Mouse (Mus musculus) embryo, embryonic 10 days (tissue): ENCODE data around the gene Ppm1m.

Experiments
- DNase-seq: peaks from one replicate; pipeline ENCODE4 v3.0.0-alpha.2; 2015; ENCODE audit warnings: low spot score

The Ppm1m gene

DNA sequence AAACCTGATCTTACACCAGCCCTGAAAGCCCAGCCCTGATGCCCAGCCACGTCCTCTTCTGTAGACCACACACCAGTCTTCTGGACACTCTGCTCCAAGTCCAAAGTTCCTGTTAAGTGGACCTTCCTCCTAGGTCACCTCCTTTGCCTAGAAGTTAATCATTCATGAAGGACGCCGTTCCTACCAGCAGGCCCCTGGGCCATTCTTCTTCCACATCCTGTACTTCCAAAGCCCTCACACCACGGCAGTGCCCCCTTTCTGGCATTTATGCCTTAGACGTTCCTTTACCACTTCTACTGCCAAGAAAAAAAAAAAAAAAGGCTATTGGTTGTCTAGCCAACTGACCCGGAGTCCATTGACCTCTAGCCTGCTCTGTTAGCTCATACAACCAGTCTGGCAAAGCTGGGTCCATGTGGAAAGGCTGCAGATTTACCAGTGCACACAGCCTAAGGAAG, 41.5 kb downstream of the Ppm1m start, which contains the start of gene Glyctk:
TSS of gene Glyctk (minus strand) at position 102 of the 455 bp plus-strand sequence.
- DNase-seq: no peak

DNA sequence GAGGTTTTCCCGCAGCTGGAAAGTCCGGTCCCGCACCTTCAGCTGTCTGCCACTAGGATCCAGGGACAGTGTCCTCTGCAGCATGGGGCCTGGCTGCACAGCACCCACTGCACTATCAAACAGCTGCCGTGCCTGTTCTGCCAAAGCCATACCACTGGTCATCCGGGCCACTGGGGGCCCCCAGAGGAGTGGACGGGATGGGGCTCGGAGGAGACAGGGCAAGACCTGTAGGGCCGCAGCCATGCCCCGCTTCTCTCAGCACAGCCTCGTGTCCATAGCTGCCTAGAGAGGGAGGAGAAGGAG, 42.0 kb downstream of the Ppm1m start:
- no peak for DNase-seq

DNA sequence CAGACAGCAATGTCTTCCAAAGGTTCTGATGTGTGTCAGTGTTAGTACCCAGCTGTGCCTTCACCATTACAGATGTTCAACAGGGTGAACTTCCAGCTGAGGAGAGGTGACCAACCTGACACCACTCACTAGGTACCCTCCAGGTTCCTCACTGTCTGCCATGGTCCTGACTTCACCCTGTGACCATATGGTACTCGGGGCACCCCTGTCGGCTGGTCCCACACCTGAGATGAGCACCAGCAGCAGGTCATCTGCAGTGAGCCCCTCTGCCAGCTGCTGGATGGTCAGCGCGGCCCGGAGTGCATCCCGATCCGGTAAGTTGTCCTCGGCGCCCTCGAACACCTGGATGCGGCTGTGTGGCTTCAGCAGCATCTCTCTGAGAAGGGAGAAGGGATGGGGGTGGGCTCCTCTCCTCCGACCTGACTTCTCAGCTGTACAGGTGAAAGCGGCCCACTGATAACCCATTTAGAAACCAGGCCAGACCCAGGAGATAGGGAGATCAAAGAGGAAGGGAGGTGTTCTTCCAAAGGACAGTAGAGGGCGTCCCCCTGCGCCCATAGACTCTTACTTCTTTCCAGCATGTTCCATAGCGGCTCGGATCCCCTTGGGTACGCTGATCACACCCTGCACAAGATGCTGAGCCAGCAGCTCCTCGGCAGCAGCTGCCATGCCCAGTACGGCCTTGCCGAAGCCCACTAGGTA, 42.5 kb downstream of the Ppm1m start:
- DNase-seq: no peak

DNA sequence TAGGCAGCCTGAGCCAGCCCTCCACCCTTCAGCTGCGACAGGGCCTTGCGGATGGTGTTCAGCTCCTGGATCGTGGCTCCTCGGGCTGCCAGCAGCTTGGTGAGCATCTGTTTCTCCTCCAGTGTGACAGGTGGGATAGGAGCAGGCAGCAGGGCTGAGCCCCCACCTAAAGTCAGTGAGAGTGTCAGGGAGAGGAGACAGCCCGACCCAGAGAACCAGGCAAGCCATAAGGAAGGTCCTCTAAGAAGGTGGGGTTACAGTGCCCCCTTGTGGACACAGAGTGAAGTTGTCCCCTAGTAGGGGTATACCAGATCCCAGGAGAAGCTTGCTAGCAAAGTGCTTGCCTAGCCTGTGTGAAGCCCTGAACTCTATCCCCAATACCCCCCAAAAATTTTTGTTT, 43.1 kb downstream of the Ppm1m start:
- DNase-seq: peak; percentile 88

DNA sequence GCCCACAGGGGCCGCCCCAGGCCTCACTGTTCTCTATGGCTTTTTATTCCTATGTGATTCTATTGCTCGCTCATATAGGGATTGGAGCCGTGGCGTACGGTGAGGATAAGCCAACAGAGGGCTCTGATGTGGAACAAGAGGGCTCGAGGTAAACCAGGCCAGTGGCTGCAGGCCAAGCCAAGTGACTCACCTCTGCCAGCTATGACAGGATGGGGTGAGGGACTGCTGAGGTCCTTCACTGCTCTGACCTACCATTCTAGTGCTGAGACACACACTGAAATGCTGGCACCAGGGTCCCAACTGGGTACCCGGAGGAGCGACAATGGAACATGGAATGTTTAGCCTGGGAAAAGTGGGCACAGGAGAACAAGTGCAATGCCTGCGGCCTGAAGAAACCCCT, 45.4 kb downstream of the Ppm1m start:
- no peak for DNase-seq

DNA sequence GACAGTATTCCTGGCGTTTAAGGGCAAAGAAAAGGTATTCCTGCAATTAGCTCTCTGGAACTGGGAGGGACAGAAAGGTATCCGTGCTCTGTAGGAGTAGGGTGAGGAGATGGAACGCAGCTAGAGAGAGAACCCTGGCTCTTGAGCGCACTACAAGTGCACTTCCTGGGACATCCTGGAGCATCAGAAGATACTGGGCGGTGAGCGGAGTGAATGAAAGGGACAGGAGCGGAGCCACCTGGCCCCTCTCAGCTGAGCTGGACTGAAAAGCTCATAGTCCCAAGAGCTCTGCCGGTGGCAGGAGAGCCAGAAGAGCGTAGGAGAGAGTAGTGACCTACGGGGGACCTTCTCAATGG, 50.2 kb downstream of the Ppm1m start:
- DNase-seq: no peak

DNA sequence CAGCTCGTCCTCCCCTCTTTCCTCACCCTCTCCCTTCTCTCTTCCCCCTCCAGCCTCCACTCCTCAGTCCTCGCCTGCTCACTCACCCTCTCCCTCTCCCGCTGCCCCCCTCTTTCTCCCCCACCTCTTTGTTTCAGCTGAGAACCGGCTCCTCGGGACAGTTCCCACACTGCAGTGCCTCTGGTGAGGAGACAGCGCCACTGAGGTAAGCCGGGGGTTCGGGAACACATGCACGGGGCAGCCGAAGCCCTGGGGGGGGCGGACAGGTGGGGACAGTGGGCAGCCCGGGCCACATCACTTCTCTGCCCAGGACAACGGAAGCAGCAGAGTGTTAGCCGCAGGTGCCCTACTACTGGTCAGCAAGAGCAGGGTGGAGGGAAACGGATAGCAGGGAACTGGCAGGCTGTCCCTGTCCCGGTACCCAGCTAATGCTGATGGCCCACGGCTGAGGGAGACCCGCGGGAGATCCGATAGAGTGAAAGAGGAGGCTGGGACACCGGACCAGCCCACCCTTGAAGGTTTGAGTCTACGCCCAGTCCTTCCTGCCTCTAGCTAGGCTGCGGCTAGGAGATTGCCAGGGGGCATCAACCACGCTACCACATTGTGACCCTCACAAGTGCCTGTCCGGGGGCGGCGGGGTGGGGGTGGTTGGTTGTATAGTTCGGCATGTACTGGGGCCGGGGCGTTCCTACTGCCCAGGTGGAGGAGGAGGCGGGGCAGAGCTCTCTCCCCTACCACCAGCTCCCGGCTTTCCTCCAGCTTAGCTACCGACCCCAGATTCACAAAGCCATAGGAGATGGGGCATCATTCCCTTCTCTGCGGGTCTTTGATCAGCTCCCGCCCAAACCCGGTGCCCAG, 50.8 kb downstream of the Ppm1m start:
- peak; percentile 39 for DNase-seq

DNA sequence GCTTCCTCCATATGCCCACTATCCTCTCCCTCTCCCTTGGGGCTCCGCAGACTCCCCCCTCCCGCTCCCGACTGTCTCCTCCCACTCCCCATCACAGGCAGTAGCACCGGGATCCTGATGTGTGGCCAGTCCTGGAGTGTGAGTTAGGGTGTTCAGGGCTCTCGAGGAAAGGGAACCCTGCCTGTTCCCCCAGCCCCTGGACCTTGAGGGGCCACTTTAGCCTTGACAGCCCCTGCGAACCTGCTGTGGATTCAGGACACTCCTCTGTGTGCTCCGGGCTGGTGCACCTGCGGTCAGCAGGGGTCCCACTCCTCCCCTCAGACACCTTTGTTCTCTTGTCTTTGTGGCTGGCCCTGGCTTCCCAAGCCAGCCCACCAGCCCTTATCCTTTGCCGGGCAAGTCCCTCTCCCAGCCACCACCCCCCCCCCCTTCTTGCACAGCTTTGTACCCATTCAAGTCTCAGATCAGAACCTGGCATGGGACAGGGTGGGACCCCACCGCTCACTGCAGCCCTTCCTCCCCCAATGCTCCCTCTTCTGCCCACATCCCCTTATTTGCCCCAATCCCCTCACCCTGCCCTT, 51.6 kb downstream of the Ppm1m start:
- no peak for DNase-seq

DNA sequence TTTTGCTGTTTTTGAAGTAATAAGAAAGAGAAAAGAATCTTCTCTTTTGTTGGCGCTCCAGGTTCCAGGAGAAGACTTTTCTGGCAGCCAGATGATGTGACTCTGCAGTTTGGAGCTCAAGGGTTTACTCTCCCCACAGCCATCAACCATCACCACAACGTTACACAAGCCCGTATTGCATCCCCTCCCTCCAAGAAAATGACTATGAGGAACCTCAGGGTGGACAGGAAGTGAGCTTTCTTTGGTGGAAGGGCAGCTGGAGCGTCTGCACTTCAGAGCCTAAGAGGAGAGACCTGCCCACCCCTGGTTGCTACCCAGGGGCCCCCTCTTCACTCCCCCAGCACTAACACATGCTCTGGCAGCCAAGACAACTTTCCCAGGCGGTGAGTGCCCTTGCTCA, 52.3 kb downstream of the Ppm1m start:
- no peak for DNase-seq

DNA sequence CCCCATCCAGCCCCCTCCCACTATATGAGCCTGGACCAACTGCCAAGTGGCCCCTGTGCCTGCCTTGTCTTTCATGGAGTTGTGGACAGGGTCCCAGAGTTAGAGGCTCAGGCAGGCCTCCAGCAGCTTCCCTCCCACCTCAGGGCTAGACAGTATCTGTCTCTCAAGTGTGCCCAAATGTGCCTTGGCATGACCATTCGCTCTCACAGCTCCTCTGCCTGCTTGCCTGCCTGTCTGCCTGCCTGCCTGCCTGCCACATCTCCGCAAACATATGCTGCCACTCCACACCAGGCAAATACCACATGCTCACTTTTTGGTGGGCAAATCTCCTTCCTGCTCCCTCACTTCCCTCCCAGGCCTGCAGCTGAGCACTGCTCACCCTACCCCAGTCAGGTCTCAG, 54.0 kb downstream of the Ppm1m start:
- DNase-seq: no peak
